In the genomic region with DNA sequence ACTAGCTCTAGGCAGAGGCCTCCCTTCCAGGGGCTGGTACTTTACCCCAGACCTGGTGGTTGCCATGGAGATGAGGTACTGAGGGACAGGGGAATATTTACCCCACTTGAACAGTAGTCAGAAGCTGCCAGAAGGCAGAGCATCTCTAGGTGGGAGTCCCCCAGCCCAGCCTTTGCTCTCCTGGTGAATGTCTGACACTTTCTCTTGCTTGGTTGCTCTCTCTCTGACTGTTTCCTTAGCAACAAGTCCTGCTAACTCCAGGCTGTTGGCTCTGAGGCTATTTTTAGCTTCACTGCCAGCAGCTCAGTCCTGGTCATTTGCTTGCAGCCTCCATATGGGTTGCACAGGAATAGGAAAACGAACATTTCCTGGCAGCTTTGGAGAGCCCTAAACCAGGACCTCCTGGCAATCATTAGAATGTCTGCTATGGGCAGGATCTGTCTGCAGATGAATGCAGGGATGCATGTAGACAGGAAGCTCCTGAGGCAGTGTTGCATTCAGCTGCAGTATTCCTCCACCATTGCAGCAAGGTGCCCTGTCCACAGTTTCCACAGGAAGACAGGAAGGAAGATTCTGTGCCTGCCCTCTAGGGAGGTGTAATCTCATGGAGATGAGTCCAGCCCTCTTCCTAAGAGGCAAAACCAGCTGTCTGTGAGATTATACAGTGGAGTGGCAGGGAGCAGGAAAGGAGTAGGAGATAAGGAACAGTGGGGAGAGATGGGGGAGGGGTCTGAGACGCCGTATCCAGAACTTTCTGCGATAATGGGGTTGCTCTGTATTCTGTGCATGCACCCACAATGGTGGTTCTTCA, we compare ENCODE assay signal across 8 mouse cellular contexts.
DNase-seq lines count a peak whose midpoint lies in the region; ATAC-seq and TF ChIP-seq lines count a peak whose summit lies in the region.

No protein-coding gene starts in this region.

- H3K4me3 ChIP-seq in lung, embryonic 14.5 days (ENCODE audit: low read depth, low read length), result no peak overlapping the region
- H3K4me3 ChIP-seq in lung, adult 2 months (replicated peaks; ENCODE audit: extremely low read depth, low read depth, low read length), result no peak overlapping the region
- no peak overlapping the region for H3K4me3 ChIP-seq in forebrain, embryonic 14.5 days (ENCODE audit: low read depth, low read length)
- no peak overlapping the region for H3K4me3 ChIP-seq in intestine, embryonic 14.5 days (ENCODE audit: low read depth, low read length)
- no peak overlapping the region for H3K4me3 ChIP-seq in midbrain, embryonic 15.5 days

- no peak overlapping the region for H3K9ac ChIP-seq in lung, embryonic 14.5 days
- H3K9ac ChIP-seq in forebrain, embryonic 14.5 days (ENCODE audit: low read length), result no peak overlapping the region
- H3K9ac ChIP-seq in intestine, embryonic 14.5 days (ENCODE audit: low read length), result 0 out of 2 replicates have a peak overlapping the region, but pooled peaks have one; percentile 5
- H3K9ac ChIP-seq in midbrain, embryonic 15.5 days, result no peak overlapping the region

- ATAC-seq in lung, embryonic 14.5 days (ENCODE audit: insufficient read depth), result peak; percentile 50
- ATAC-seq in forebrain, embryonic 14.5 days, result peak; percentile 70
- ATAC-seq in intestine, embryonic 14.5 days (replicated peaks; ENCODE audit: low FRiP score, low TSS enrichment, low read depth), result peak; percentile 18; the same call in 1 of the 2 replicates
- peak; percentile 87 for ATAC-seq in midbrain, embryonic 15.5 days (replicated peaks)

- DNase-seq in lung, embryonic 14.5 days, result peak; percentile 80
- DNase-seq in lung, adult 2 months, result no peak
- peak; percentile 91 for DNase-seq in forebrain, embryonic 14.5 days (ENCODE audit: low spot score)
- DNase-seq in intestine, embryonic 14.5 days (ENCODE audit: low spot score), result peak; percentile 69
- peak; percentile 50 to 87 for DNase-seq in left cerebral cortex, adult 8-10 months (ENCODE audit: low spot score in 2 of 2)
- no peak for DNase-seq in ovary, postnatal 36 days (ENCODE audit: low spot score)
- DNase-seq in testis, postnatal 14 days (ENCODE audit: low spot score), result no peak

- no peaks in the 10 kb centered on the region for H3K9me3 ChIP-seq in lung, embryonic 14.5 days (ENCODE audit: low read depth, low read length)
- H3K9me3 ChIP-seq in forebrain, embryonic 14.5 days (replicated peaks; ENCODE audit: control insufficient read depth, low read length), result no peaks in the 10 kb centered on the region
- no peaks in the 10 kb centered on the region for H3K9me3 ChIP-seq in intestine, embryonic 14.5 days (ENCODE audit: control insufficient read depth, low read length)
- no peaks in the 10 kb centered on the region for H3K9me3 ChIP-seq in midbrain, embryonic 15.5 days

- no peaks in the 10 kb centered on the region for H3K27me3 ChIP-seq in lung, embryonic 14.5 days (ENCODE audit: insufficient read depth, low read length)
- no peaks in the 10 kb centered on the region for H3K27me3 ChIP-seq in forebrain, embryonic 14.5 days (replicated peaks; ENCODE audit: control insufficient read depth, insufficient read depth, low read length)
- no peaks in the 10 kb centered on the region for H3K27me3 ChIP-seq in intestine, embryonic 14.5 days (replicated peaks; ENCODE audit: control insufficient read depth, insufficient read depth, low read length)
- H3K27me3 ChIP-seq in midbrain, embryonic 15.5 days (replicated peaks), result no peaks in the 10 kb centered on the region

- no peak for TF ChIP-seq POLR2A in lung, adult 2 months (IDR thresholded peaks at IDR 0.05; ENCODE audit: borderline replicate concordance, extremely low read depth, low read depth, low read length)

- no peak for TF ChIP-seq CTCF in lung, embryonic 14.5 days (IDR thresholded peaks at IDR 0.05; ENCODE audit: low read depth)
- TF ChIP-seq CTCF in lung, adult 2 months (IDR thresholded peaks at IDR 0.05; ENCODE audit: insufficient read depth, low read length), result no peak

- peaks cover 48% of the 10 kb centered on the region for H3K4me1 ChIP-seq in lung, embryonic 14.5 days (ENCODE audit: insufficient read depth)
- H3K4me1 ChIP-seq in lung, adult 2 months (ENCODE audit: control insufficient read depth, insufficient read depth, low read length), result peaks cover 25% of the 10 kb centered on the region
- H3K4me1 ChIP-seq in forebrain, embryonic 14.5 days (ENCODE audit: control insufficient read depth, insufficient read depth, low read length), result peaks cover 50% of the 10 kb centered on the region
- H3K4me1 ChIP-seq in intestine, embryonic 14.5 days (replicated peaks; ENCODE audit: control insufficient read depth, insufficient read depth, low read length), result peaks cover 71% of the 10 kb centered on the region
- peaks cover 86% of the 10 kb centered on the region for H3K4me1 ChIP-seq in midbrain, embryonic 15.5 days

- H3K4me2 ChIP-seq in lung, embryonic 14.5 days, result peak overlapping the region; percentile 31; the same call in 1 of the 2 replicates
- peak overlapping the region; percentile 18 for H3K4me2 ChIP-seq in forebrain, embryonic 14.5 days (ENCODE audit: low read length)
- peak overlapping the region; percentile 23 for H3K4me2 ChIP-seq in intestine, embryonic 14.5 days (ENCODE audit: low read length)
- H3K4me2 ChIP-seq in midbrain, embryonic 15.5 days, result peak overlapping the region; percentile 23

- peaks cover 43% of the 10 kb centered on the region for H3K36me3 ChIP-seq in lung, embryonic 14.5 days (ENCODE audit: insufficient read depth)
- 0 out of 2 replicates have a peak, but pooled peaks cover 7% of the 10 kb centered on the region for H3K36me3 ChIP-seq in forebrain, embryonic 14.5 days (ENCODE audit: control insufficient read depth, insufficient read depth, low read length)
- H3K36me3 ChIP-seq in intestine, embryonic 14.5 days (ENCODE audit: control insufficient read depth, insufficient read depth, low read length), result peaks cover 37% of the 10 kb centered on the region
- no peaks in the 10 kb centered on the region for H3K36me3 ChIP-seq in midbrain, embryonic 15.5 days (replicated peaks)

- peak overlapping the region; percentile 74 for H3K27ac ChIP-seq in lung, embryonic 14.5 days (ENCODE audit: low read depth)
- H3K27ac ChIP-seq in forebrain, embryonic 14.5 days (ENCODE audit: low read depth, low read length), result peak overlapping the region; percentile 90
- H3K27ac ChIP-seq in intestine, embryonic 14.5 days (ENCODE audit: low read depth), result peak overlapping the region; percentile 85
- H3K27ac ChIP-seq in midbrain, embryonic 15.5 days, result peak overlapping the region; percentile 93

- 9% methylated on average over 4 of the region's 4 CpGs for WGBS in lung, embryonic 14.5 days
- 17% methylated on average over 4 of the region's 4 CpGs for WGBS in lung, adult 2 months
- 31% methylated on average over 4 of the region's 4 CpGs for WGBS in forebrain, embryonic 14.5 days
- WGBS in intestine, embryonic 14.5 days, result 11% methylated on average over 4 of the region's 4 CpGs
- 14% methylated on average over 4 of the region's 4 CpGs for WGBS in midbrain, embryonic 15.5 days

Comparison
In these comparisons a context has a peak if more than half of its experiments do, and no peak if none do; other contexts are left out.
1. DNase-seq: peak in lung, embryonic 14.5 days (single experiment), forebrain, embryonic 14.5 days (single experiment), intestine, embryonic 14.5 days (single experiment) and left cerebral cortex, adult 8-10 months (2 of 2); none in lung, adult 2 months (single experiment), ovary, postnatal 36 days (single experiment) and testis, postnatal 14 days (single experiment).
2. ATAC-seq: peak in every context shown above with its lines; median percentile 87 in midbrain, embryonic 15.5 days; 70 in forebrain, embryonic 14.5 days; 50 in lung, embryonic 14.5 days; 18 in intestine, embryonic 14.5 days.
3. Peak in every context shown above with its lines, with median percentiles within 50 percentile points of each other: H3K27ac ChIP-seq and H3K4me2 ChIP-seq.